Mouse (Mus musculus) gastrocnemius, adult 18-20 months (tissue): Measurements from ENCODE around the gene Tns1. TPM values are rescaled to one million over a fixed set of nuclear protein-coding genes. Genes with fewer than 3 reads are reported as not detected.
"Not testable (repeated sequence)": the region's sequence is repeated elsewhere in the genome, so short reads cannot be mapped to it uniquely, and the experiment has no call there.

ENCODE experiments used
- DNase-seq: peaks from one replicate; pipeline ENCODE4 v3.0.0; 2021; ENCODE audit warnings: low spot score
- total RNA-seq, 2 experiments: library from RNA; stranded (reverse); gene quantifications; 2 replicates each; pipeline ENCODE4 v1.2.3; 2021

Gene Tns1
- total RNA-seq, 2 experiments from 2014 or later: 226 to 298 TPM

DNA sequence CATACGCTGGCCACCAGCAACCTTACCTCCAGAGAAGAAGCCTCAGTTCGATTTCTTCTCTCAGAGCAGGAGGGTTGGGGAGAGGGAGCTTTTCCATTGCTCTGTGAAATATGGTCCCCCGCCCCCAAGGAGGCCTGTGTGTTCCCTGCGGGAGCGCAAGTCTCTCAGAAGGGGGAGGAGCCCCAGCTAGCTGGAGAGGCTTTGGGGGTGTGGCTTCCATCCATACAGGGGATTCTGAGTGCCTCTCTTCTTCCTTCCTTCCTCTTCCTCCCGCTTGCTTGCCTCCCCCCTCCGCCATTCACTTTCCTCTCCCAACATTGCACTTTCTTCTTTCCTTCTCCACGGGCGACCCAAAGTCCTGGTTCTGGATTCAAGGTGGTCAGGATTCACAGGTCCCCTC, 210.2 kb downstream of the Tns1 start:
- DNase-seq: no peak

DNA sequence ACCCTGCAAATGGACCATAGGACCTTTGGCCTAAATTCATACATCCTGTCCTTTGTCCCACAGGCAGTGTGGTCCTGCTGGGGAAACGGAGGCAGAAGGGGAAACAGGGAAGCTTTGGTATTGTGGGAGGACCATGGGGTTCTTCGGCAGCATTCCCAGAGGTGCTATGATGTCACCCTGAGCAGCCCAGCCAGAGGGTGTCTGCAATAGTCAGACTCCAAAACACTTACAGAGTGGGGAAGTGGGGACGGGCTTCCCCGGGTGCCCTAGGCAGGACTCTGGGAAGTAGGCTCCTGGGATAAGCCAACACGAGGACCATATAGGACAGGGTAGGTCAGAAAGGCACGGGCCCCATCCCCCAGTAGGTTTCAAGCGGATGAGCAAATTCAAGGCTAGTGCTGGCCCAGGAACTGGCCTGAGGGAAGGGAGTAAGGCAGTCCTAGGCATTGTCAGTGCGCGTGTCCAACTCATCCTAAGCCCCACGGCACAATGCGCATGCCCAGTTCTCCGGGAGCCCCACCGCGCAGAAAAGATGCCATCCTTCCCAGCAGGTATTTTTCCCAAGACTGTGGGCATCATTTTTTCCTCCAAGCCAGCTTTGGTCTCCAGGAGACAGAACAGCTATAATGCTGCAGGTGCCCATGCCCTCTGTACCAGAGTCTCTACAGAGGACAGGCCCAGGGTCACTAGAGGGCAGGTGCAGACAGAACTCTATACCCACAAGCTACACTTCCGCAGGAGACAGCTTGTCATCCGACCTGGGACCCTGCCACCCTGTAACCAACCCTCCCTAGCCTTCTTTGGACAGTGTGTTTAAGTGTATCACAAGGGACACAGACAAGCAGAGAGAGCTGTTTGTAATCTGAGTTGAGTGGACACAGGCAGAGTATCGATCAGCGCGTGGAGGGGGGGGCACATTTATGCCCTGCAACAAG, 210.9 kb downstream of the Tns1 start:
- no peak for DNase-seq

- no peak for DNase-seq
Measured at GRCm38 (mm10) chr1:73912466-73912865, 211.8 kb downstream of the Tns1 start.

DNA sequence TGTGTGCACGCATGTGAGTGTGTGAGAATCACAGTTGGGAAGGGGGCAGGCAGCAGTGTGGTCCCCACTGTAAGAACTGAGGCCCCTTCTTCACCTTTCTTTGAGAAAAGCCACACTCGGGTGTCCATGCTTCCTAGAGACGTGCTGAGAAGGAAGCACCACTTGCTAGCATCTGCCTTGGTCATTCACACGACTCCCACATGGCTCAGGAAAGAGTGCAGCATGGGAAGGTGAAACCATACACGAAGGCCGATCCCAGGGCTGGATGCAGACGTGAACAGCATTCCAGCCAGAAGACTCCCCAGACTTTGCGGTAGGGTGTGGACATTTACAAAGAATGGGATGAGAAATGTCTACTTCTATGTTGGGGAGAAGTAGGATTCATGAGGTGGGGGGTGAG, 212.3 kb downstream of the Tns1 start:
- DNase-seq: no peak

- DNase-seq: peak; percentile 8
Measured at GRCm38 (mm10) chr1:73910701-73911100, 213.5 kb downstream of the Tns1 start.

GRCm38 (mm10) chr1:73910111-73910510, 214.1 kb downstream of the Tns1 start:
- DNase-seq: no peak

GRCm38 (mm10) chr1:73909191-73909983, 214.9 kb downstream of the Tns1 start:
- no peak for DNase-seq

- no peak for DNase-seq
Measured at GRCm38 (mm10) chr1:73908081-73908960, 215.9 kb downstream of the Tns1 start.

DNA sequence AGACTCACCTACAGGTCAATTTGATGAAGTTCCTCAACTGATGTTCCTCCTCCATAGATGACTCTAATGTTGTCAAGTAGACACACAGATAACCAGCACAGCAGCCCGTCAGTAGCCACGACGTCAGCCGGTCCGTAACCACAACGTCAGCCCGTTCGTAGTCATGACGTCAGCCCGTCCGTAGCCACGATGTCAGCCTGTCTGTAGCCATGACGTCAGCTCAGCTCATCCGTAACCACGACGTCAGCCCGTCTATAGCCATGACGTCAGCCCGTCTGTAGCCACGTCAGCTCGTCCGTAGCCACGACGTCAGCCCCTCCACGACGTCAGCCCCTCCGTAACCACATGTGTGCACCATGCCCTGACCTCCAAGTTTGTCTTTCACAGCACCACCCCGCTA, 217.1 kb downstream of the Tns1 start:
- DNase-seq: no peak

GRCm38 (mm10) chr1:73906376-73906775, 217.9 kb downstream of the Tns1 start:
- DNase-seq: no peak

DNA sequence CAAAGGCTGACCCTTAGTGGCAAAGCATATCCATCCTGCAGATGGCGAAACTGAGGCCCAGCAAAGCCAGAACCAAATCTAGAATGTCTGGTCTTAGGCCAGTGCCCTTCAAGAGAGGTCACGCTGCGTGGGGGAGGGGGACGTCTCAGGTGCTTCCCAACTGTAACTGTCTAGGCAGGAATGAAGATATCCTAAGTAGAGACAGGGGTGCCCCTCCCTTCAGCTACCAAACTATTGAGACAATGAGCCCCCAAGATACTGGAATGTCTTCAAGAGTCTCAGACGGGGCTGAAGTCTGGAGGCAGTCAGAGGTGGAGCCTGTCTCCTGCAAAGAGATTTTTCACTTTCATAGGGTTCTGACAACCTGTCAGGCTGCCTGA, 218.4 kb downstream of the Tns1 start:
- DNase-seq: no peak

- no peak for DNase-seq
Measured at GRCm38 (mm10) chr1:73905111-73905810, 219.0 kb downstream of the Tns1 start.

- no peak for DNase-seq
Measured at GRCm38 (mm10) chr1:73904641-73905040, 219.6 kb downstream of the Tns1 start.

GRCm38 (mm10) chr1:73903035-73903434, 221.2 kb downstream of the Tns1 start:
- DNase-seq: no peak

- peak; percentile 75 for DNase-seq
Measured at GRCm38 (mm10) chr1:73902171-73902991, 221.9 kb downstream of the Tns1 start.

DNA sequence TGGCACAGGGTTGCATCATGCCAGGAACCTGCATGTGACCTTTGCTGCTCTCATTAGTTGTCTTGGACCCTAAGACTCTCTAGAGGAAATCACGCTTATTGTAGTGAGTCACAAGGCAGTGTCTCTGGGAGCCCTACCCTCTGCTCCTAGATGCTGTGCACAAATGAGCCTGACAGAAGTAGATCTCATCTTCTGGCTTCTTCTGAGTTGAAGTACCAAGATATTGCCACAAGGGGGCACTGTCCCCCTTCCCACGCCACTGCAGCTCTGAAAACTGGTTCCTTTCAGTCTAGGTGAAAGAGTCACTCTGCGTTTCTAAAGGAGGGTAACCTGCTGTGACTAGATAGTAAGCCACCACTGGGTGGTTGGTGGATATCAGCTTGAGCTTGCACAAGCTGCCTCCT, 222.8 kb downstream of the Tns1 start:
- DNase-seq: peak; percentile 80

DNA sequence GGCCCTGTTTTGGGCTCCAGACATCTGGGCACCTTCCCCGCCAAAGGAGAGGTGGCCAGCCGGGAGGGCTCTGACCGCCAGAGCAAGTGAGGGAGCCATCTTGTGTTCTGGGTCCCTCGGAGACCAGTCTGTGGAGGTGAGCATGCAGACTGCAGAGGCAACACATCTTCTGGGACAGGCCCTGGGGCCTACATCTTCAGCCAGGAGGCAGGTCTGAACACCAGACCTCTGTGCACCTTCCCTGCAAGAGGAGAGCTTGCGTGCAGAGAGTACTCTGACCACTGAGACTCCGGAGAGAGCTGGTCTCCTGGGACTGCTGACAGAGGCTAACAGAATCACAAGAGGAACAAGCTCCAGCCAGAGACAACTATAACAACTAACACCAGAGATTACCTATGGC, 228.8 kb downstream of the Tns1 start:
- not testable (repeated sequence) for DNase-seq

DNA sequence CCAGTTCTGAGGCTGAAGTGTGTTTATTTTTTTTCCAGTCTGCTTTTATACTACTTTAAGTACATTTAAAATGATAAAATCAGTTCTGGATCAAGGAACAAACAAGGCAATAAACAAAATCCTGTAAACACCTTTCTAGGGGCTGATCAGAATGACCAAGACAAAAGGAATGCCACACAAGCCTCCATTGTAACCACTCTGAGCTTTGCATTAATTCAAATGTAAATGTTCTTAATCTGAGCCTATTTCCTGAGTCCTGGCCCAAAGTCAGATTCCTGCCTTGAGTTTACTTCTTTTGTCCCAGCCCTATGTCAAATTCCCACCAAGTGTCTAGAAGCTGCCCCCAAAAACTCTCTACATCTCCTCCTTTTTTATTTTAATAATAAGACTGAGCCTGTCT, 243.5 kb downstream of the Tns1 start:
- DNase-seq: no peak

- no peak for DNase-seq
Measured at GRCm38 (mm10) chr1:73875676-73876218, 248.5 kb downstream of the Tns1 start.

DNA sequence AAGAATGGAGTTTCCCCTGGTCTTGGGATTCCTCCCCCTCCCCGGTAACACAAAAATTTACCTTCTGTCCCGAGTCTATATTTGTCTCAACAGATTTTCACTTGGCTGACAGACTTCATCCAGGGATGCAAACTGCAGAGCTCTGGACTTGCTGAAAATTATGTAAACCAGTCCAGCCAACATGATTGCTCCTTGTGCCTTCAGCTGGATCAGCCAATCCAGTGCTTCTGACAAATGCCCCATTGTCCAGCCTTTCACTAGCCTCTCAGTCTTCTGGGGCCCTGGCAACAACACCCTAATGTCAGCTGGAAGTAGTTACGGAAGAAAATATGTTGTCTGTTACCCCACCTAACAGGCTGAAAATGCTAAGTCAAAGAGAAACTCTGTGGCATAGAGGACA, 259.9 kb downstream of the Tns1 start:
- DNase-seq: no peak
